Mouse (Mus musculus) liver, adult 2 months (tissue): ENCODE data around the gene Gm20532. TPM values are rescaled to one million over a fixed set of nuclear protein-coding genes. Genes with fewer than 3 reads are reported as not detected.

ENCODE experiments used
- DNase-seq: peaks from one replicate; pipeline ENCODE4 v3.0.0-alpha.2; 2011; ENCODE audit warnings: low read depth, low spot score; ENCODE audit errors: extremely low read depth
- H3K27ac ChIP-seq: fragments of 200-500 bp; replicated peaks from 2 replicates; pipeline ENCODE4 v1.5.1; 2012; ENCODE audit warnings: low read depth, mild to moderate bottlenecking, control low read depth, inconsistent platforms, low read length; ENCODE audit not compliant: insufficient read depth
- H3K27me3 ChIP-seq: fragments of 200-500 bp; 2 replicates; pipeline ENCODE4 v1.6.1; 2012; ENCODE audit warnings: mild to moderate bottlenecking, moderate library complexity, low read length, inconsistent platforms; ENCODE audit not compliant: control insufficient read depth, insufficient read depth
- H3K36me3 ChIP-seq: fragments of 200-500 bp; 2 replicates; pipeline ENCODE4 v1.6.1; 2012; ENCODE audit warnings: low read length, inconsistent platforms; ENCODE audit not compliant: control insufficient read depth, insufficient read depth
- H3K4me1 ChIP-seq: fragments of 200-500 bp; 2 replicates; pipeline ENCODE4 v1.6.1; 2011; ENCODE audit warnings: low read length; ENCODE audit not compliant: control insufficient read depth, insufficient read depth
- H3K4me3 ChIP-seq: fragments of 200-500 bp; 2 replicates; pipeline ENCODE4 v1.5.1; 2011; ENCODE audit warnings: low read depth, mild to moderate bottlenecking, control low read depth, low read length, moderate library complexity; ENCODE audit not compliant: insufficient read depth
- H3K79me2 ChIP-seq: fragments of 200-500 bp; 2 replicates; pipeline ENCODE4 v1.6.1; 2012; ENCODE audit warnings: inconsistent platforms, mild to moderate bottlenecking, low read length, moderate library complexity; ENCODE audit not compliant: control insufficient read depth, insufficient read depth
- H3K9ac ChIP-seq: fragments of 200-500 bp; 2 replicates; pipeline ENCODE4 v1.6.1; 2012; ENCODE audit warnings: low read depth, mild to moderate bottlenecking, control low read depth, inconsistent platforms, low read length
- CTCF ChIP-seq: fragments of 200-500 bp; IDR thresholded peaks from 2 replicates; pipeline ENCODE4 v1.5.1; 2011; ENCODE audit warnings: low read depth, low read length, control low read depth
- POLR2A ChIP-seq: fragments of 200-500 bp; IDR thresholded peaks from 2 replicates; pipeline ENCODE4 v1.6.1; 2011; ENCODE audit warnings: low read length, control low read depth; ENCODE audit not compliant: insufficient read depth; ENCODE audit errors: extremely low read depth
- WGBS: fragments of 180-500 bp; shearing (Covaris S2); methylation state at CpG from one replicate; pipeline ENCODE4 v1.1.7; 2018; 5-methylcytosine and 5-hydroxymethylcytosine counted together
- polyA plus RNA-seq: library from polyadenylated mRNA; depleted of rRNA; stranded (reverse); fragments of >200 nt; gene quantifications from 2 replicates; pipeline ENCODE4 v1.2.3, GENCODE M21; 2012; rRNA removed
- total RNA-seq: library from RNA; depleted of rRNA; stranded (reverse); fragments of >200 nt; gene quantifications from 2 replicates; pipeline ENCODE4 v1.2.3, GENCODE M21; 2014; rRNA removed

The Gm20532 gene
- total RNA-seq (not detected in 2 replicates), polyA plus RNA-seq (not detected in 2 replicates)

DNA sequence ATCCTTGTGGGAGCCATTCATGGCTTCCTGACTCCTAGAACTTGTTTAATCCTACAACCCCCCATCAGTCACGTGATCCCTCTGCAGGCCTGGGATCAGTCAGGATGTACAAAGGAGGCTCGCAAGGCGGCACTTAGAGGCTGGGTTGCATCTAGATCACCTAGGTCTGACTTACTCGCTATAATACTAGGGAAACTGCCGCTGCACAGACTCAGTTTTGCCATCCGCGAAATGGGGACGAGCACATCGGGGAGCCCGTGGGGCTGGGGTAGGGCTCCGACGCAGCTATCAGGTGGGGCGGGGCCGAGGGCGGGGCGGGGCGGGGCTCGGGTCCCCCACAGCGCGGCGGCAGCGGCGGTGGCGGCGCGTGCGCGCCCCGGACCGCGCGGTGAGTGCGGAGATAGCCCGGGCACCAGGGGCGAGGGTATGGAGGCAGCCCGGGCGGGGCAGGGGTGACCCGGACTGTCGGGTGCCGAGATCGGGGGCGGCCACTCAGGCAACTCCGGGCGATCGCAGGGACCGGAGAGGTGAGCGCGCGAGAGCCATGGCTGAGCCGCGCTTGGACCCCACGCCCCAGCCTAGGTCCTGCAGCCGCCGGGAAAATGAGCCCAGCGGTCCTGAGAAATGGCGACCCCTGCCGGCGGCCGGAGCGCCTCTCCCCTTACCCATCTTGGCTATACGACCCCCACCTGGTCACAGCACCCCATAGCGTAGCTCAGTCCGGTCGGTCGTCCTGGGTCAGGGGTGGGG is at the start of gene Gm20532:
Gene Gm20532 (plus strand): TSS at position 346 of the 750 bp plus-strand sequence.
- H3K9ac ChIP-seq: peak within 1 kb of the TSS; percentile 78
- H3K27ac ChIP-seq: peak within 1 kb of the TSS; percentile 55
- H3K36me3 ChIP-seq: no peaks in the 10 kb centered on the region
- 2% methylated on average over 65 of the region's 65 CpGs for WGBS
- H3K27me3 ChIP-seq: no peaks in the 10 kb centered on the region
- 0 out of 2 replicates have a peak, but pooled peaks cover 5% of the 10 kb centered on the region for H3K4me1 ChIP-seq
- TF ChIP-seq CTCF: peak; percentile 65
- TF ChIP-seq POLR2A: no peak
- peak within 1 kb of the TSS; percentile 68 for H3K4me3 ChIP-seq
- DNase-seq: no peak
- H3K79me2 ChIP-seq: no peaks in the 10 kb centered on the region

DNA sequence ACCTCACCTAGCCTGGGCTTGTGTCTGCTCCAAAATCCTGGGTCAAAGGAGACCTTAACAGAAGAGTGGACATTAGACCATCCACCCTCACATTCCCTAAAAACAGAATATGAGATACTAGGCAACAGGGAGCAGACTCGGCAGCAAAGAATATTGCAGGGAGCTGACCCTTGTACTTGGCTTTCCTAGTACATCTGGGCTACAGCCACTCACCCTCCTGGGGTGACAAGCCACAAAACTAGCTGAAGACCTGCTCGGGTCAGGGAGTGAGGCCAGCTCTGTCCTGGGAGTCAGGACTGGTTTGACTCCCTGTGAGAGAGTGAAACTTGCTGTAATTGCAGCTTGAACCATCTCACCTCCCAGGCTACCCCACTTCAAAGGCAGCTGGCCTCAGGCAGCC is 46.9 kb upstream of the Gm20532 start:
- no peak for TF ChIP-seq POLR2A
- no peak for TF ChIP-seq CTCF
- Histone ChIP-seq H3K4me3 (no peak overlapping the region), H3K36me3 (no peaks in the 10 kb centered on the region), H3K27ac (no peak overlapping the region), H3K27me3 (no peaks in the 10 kb centered on the region), H3K9ac (no peak overlapping the region), H3K4me1 (peaks cover 13% of the 10 kb centered on the region), H3K79me2 (no peaks in the 10 kb centered on the region)
- DNase-seq: peak; percentile 80
- WGBS: 23% methylated on average over 2 of the region's 2 CpGs

DNA sequence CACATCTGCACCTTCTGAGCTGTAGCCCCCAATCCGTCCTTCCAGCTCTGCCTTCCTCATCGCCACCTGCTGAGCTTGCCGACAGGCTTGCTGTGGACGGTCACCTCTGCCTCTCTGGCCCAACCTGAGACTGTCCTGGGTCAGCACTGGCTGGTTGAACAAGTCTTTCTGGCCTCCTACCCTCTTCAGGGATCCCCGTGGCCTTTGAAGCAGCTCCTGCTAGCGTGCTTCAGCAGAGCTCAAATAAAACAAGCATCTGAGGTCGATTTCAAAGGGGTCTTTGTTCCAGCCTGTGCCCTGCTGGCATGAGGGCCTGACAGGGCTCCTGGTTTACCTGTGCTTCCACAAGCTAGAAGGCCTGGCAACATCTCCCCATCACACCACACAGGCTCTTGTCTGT is 45.7 kb upstream of the Gm20532 start:
- no peak overlapping the region for H3K27ac ChIP-seq
- H3K4me1 ChIP-seq: peaks cover 12% of the 10 kb centered on the region
- no peak overlapping the region for H3K9ac ChIP-seq
- no peaks in the 10 kb centered on the region for H3K27me3 ChIP-seq
- no peak overlapping the region for H3K4me3 ChIP-seq
- 86% methylated on average over 7 of the region's 7 CpGs for WGBS
- H3K36me3 ChIP-seq: no peaks in the 10 kb centered on the region
- no peaks in the 10 kb centered on the region for H3K79me2 ChIP-seq
- TF ChIP-seq CTCF (no peak), POLR2A (no peak)
- no peak for DNase-seq

DNA sequence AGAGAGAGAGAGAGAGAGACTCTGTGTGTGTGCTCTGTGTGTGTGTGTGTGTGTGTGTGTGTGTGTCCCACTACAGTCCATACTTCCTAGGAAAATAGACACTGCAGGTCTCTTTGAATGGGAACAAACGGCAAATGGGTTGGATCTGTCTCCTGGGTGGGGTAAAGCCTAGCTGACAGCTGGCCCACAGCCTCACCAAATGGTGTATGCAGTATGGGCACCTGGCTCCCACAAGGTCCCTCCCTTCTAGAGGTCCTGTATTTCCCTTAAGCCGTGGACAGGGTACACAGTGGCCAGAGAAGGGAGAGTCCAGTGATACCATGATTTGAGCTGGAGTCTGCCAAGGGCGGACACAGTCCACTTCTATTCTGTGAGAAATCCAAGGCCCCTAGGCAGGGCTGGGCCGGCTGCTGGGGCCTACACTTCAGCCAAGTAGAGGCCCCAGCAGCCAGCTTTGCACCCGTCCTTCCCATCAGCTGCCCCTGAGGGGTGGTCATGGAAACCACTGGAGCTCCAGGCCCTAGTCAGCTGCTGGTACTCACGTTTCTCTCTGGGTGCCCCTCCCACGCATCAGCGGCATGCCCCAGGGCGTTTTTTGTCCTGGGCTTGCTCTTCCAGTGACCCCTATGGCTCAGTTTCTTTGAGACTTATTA is 45.1 kb upstream of the Gm20532 start:
- no peaks in the 10 kb centered on the region for H3K36me3 ChIP-seq
- H3K27ac ChIP-seq: no peak overlapping the region
- H3K9ac ChIP-seq: no peak overlapping the region
- TF ChIP-seq POLR2A (no peak), CTCF (no peak)
- 87% methylated on average over 9 of the region's 9 CpGs for WGBS
- H3K4me3 ChIP-seq: no peak overlapping the region
- no peak for DNase-seq
- H3K4me1 ChIP-seq: peaks cover 12% of the 10 kb centered on the region
- no peaks in the 10 kb centered on the region for H3K79me2 ChIP-seq
- H3K27me3 ChIP-seq: no peaks in the 10 kb centered on the region

DNA sequence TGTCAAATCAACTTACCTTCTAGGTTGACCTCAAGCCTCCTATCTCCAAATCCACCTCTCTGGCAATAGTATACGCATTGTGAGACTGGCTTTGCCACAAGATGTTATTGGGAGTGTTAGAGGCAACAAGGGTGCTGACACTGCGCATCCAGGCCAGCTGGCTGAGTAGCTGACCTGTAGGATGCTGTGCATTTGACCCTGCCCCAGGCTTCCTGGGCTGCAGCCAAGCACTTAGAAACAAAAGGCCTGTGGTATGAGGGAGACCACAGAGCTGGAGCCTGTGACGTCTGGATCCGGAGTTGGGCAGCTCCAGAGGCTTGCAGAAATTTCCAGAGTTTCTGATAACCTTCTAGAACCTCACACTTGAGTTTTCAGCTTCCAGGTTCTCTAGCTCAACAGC is 43.3 kb upstream of the Gm20532 start:
- H3K4me3 ChIP-seq: no peak overlapping the region
- peaks cover 12% of the 10 kb centered on the region for H3K4me1 ChIP-seq
- H3K79me2 ChIP-seq: no peaks in the 10 kb centered on the region
- peak; percentile 28 for DNase-seq
- peak overlapping the region; percentile 72 for H3K27ac ChIP-seq
- WGBS: 75% methylated on average over 4 of the region's 4 CpGs
- TF ChIP-seq CTCF (no peak), POLR2A (no peak)
- no peaks in the 10 kb centered on the region for H3K36me3 ChIP-seq
- no peaks in the 10 kb centered on the region for H3K27me3 ChIP-seq
- H3K9ac ChIP-seq: no peak overlapping the region

DNA sequence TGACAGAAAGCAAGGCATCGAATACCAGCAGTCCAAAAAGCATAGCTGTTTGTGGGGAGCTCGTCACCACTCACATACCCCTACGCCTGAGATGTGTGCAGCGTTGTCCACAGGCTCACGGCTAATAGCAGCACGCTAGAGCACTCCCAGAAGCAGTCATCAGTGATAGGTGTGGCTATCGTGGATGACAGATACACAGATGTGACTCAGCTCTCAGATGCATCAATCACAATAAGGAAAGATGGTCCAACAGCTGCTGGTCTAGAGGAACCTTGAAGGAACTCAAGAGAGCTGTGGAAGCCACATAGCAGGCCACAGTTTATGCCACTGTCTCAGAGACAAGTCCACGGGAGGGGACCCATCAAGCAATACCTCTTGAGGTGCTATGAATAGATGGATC is 42.7 kb upstream of the Gm20532 start:
- no peak for DNase-seq
- Histone ChIP-seq H3K79me2 (no peaks in the 10 kb centered on the region), H3K4me3 (no peak overlapping the region), H3K27ac (peak overlapping the region; percentile 72), H3K4me1 (peaks cover 12% of the 10 kb centered on the region), H3K27me3 (no peaks in the 10 kb centered on the region), H3K36me3 (no peaks in the 10 kb centered on the region), H3K9ac (no peak overlapping the region)
- WGBS: 78% methylated on average over 8 of the region's 8 CpGs
- no peak for TF ChIP-seq CTCF
- TF ChIP-seq POLR2A: no peak
